In genomic region chr3:100954616-100955015, GRCm38 (mm10) we compare ENCODE assay signal across 15 mouse cellular contexts. TPM values are rescaled to one million over a fixed set of nuclear protein-coding genes. Genes with fewer than 3 reads are reported as not detected.
DNase-seq lines count a peak whose midpoint lies in the region; ATAC-seq and TF ChIP-seq lines count a peak whose summit lies in the region.
"Had no signal": no experiment of that assay in that cellular context is flagged by ENCODE, and none has a peak within 500 bp of the region (broad histone marks: within the 10 kb centered on the region; RNA-seq: fewer than 3 reads in every experiment).

No protein-coding gene starts in this region.

- DNase-seq in heart, postnatal 0 days (ENCODE audit: low spot score): no peak
- DNase-seq in heart, postnatal 10 days: no peak
- no peak for DNase-seq in lung, postnatal 0 days (ENCODE audit: low spot score)
- no peak for DNase-seq in lung, postnatal 25 days (ENCODE audit: low spot score)
- DNase-seq in NIH3T3 (ENCODE audit: low read depth): peak; percentile 27
- no peak for DNase-seq in spleen, postnatal 14 days (ENCODE audit: low spot score in 2 of 2)
- no peak for DNase-seq in midbrain, embryonic 11.5 days (ENCODE audit: low spot score, missing footprints)
- DNase-seq: adrenal gland, postnatal 14 days; cerebellum, adult 9-10 months; lung, postnatal 10 days had no signal

- no peak overlapping the region for H3K27ac ChIP-seq in heart, postnatal 0 days (ENCODE audit: low read depth)
- no peak overlapping the region for H3K27ac ChIP-seq in lung, postnatal 0 days (ENCODE audit: low read length)
- H3K27ac ChIP-seq in midbrain, embryonic 11.5 days (ENCODE audit: low read depth, low read length): no peak overlapping the region
- H3K27ac ChIP-seq: embryonic facial prominence, embryonic 10.5 days; midbrain, embryonic 12.5 days had no signal

- H3K9ac ChIP-seq in heart, postnatal 0 days (replicated peaks; ENCODE audit: low read depth, low read length): no peak overlapping the region
- no peak overlapping the region for H3K9ac ChIP-seq in lung, postnatal 0 days (replicated peaks; ENCODE audit: low read depth)
- H3K9ac ChIP-seq in midbrain, embryonic 11.5 days (ENCODE audit: low read length): no peak overlapping the region
- H3K9ac ChIP-seq: midbrain, embryonic 12.5 days had no signal

- ATAC-seq in heart, postnatal 0 days (ENCODE audit: insufficient read depth, low read depth): no peak
- no peak for ATAC-seq in lung, postnatal 0 days
- ATAC-seq in midbrain, embryonic 11.5 days (ENCODE audit: low FRiP score): no peak
- ATAC-seq: forebrain, embryonic 16.5 days had no signal

- TF ChIP-seq CTCF in heart, postnatal 0 days (IDR thresholded peaks at IDR 0.05; ENCODE audit: low read depth): peak; percentile 15; the same call in 1 of the 2 replicates
- peak; percentile 50 for TF ChIP-seq CTCF in lung, postnatal 0 days (IDR thresholded peaks at IDR 0.05)

- no peak overlapping the region for H3K4me3 ChIP-seq in heart, postnatal 0 days (ENCODE audit: low read depth, low read length)
- no peak overlapping the region for H3K4me3 ChIP-seq in lung, postnatal 0 days (ENCODE audit: low read depth, low read length)
- H3K4me3 ChIP-seq in midbrain, embryonic 11.5 days (ENCODE audit: low read depth, low read length): no peak overlapping the region
- H3K4me3 ChIP-seq: embryonic facial prominence, embryonic 10.5 days; erythroblast, embryonic 14.5 days; midbrain, embryonic 12.5 days; myocyte had no signal

- H3K4me1 ChIP-seq in heart, postnatal 0 days (ENCODE audit: control insufficient read depth, insufficient read depth): no peaks in the 10 kb centered on the region
- no peaks in the 10 kb centered on the region for H3K4me1 ChIP-seq in lung, postnatal 0 days (ENCODE audit: insufficient read depth, low read depth, low read length)
- H3K4me1 ChIP-seq in midbrain, embryonic 11.5 days (ENCODE audit: control insufficient read depth, insufficient read depth, low read length): no peaks in the 10 kb centered on the region
- H3K4me1 ChIP-seq: embryonic facial prominence, embryonic 10.5 days; midbrain, embryonic 12.5 days had no signal

- intact Hi-C loops in heart, postnatal 10 days (cut with DNase I): no loop called here

- no peak overlapping the region for H3K4me2 ChIP-seq in heart, postnatal 0 days (ENCODE audit: low read depth, low read length)
- no peak overlapping the region for H3K4me2 ChIP-seq in lung, postnatal 0 days (replicated peaks; ENCODE audit: low read depth, low read length)
- H3K4me2 ChIP-seq in midbrain, embryonic 11.5 days: no peak overlapping the region
- H3K4me2 ChIP-seq: midbrain, embryonic 12.5 days had no signal

- H3K36me3 ChIP-seq in heart, postnatal 0 days (replicated peaks; ENCODE audit: control insufficient read depth, insufficient read depth, low read length): peaks cover 93% of the 10 kb centered on the region
- H3K36me3 ChIP-seq in lung, postnatal 0 days (ENCODE audit: insufficient read depth, low read length): peaks cover 35% of the 10 kb centered on the region
- peaks cover 9% of the 10 kb centered on the region; the same call in 1 of the 2 replicates for H3K36me3 ChIP-seq in midbrain, embryonic 11.5 days (ENCODE audit: control insufficient read depth, insufficient read depth, low read length)

- no peaks in the 10 kb centered on the region for H3K27me3 ChIP-seq in heart, postnatal 0 days (ENCODE audit: control insufficient read depth, insufficient read depth, low read length)
- no peaks in the 10 kb centered on the region for H3K27me3 ChIP-seq in lung, postnatal 0 days (replicated peaks; ENCODE audit: insufficient read depth, low read length)
- no peaks in the 10 kb centered on the region for H3K27me3 ChIP-seq in midbrain, embryonic 11.5 days (ENCODE audit: control insufficient read depth, insufficient read depth, low read length)
- H3K27me3 ChIP-seq: midbrain, embryonic 12.5 days had no signal

- no peak for TF ChIP-seq EP300 in heart, postnatal 0 days (IDR thresholded peaks at IDR 0.05; ENCODE audit: low read depth)
- no peak for TF ChIP-seq EP300 in lung, postnatal 0 days (IDR thresholded peaks at IDR 0.05)

- no peaks in the 10 kb centered on the region for H3K9me3 ChIP-seq in heart, postnatal 0 days (replicated peaks; ENCODE audit: control insufficient read depth, low read length)
- no peaks in the 10 kb centered on the region for H3K9me3 ChIP-seq in lung, postnatal 0 days (ENCODE audit: low read length)
- H3K9me3 ChIP-seq in midbrain, embryonic 11.5 days (ENCODE audit: control insufficient read depth, low read length): no peaks in the 10 kb centered on the region
- H3K9me3 ChIP-seq: embryonic facial prominence, embryonic 10.5 days; midbrain, embryonic 12.5 days had no signal

RNA-seq across cellular contexts. Expression of gene Ttf2, which starts 14.8 kb away (rescaled TPM):
- 11.0 and 13.5 TPM in 2 replicates for total RNA-seq in heart, postnatal 0 days (2014; rRNA removed; ENCODE audit: low replicate concordance)
- 4.2 and 4.4 TPM in 2 replicates for polyA plus RNA-seq in heart, postnatal 0 days (2015; fragmentation: Nextera tagmentation; extraction: Ambion mirVana)
- 1 to 10 TPM; 5.7 to 6.0 TPM for total RNA-seq in heart, postnatal 10 days (2021)
- polyA plus RNA-seq in lung, postnatal 0 days (2015; fragmentation: Nextera tagmentation; extraction: Ambion mirVana): 3.6 and 4.0 TPM in 2 replicates
- polyA plus RNA-seq in midbrain, embryonic 11.5 days (2014; fragmentation: Nextera tagmentation; extraction: Ambion mirVana): 24.7 and 26.9 TPM in 2 replicates

RNA-seq across cellular contexts. Expression of gene Trim45, which starts 32.6 kb away (rescaled TPM):
- 6.8 and 8.2 TPM in 2 replicates for total RNA-seq in heart, postnatal 0 days (2014; rRNA removed; ENCODE audit: low replicate concordance)
- polyA plus RNA-seq in heart, postnatal 0 days (2015; fragmentation: Nextera tagmentation; extraction: Ambion mirVana): 2.3 and 2.4 TPM in 2 replicates
- 10 to 100 TPM; 10.7 to 11.1 TPM for total RNA-seq in heart, postnatal 10 days (2021)
- polyA plus RNA-seq in lung, postnatal 0 days (2015; fragmentation: Nextera tagmentation; extraction: Ambion mirVana): 2.7 and 2.8 TPM in 2 replicates
- polyA plus RNA-seq in midbrain, embryonic 11.5 days (2014; fragmentation: Nextera tagmentation; extraction: Ambion mirVana): 3.9 and 4.0 TPM in 2 replicates
